Comparison of ENCODE assay signal across 8 mouse cellular contexts in the genomic region with DNA sequence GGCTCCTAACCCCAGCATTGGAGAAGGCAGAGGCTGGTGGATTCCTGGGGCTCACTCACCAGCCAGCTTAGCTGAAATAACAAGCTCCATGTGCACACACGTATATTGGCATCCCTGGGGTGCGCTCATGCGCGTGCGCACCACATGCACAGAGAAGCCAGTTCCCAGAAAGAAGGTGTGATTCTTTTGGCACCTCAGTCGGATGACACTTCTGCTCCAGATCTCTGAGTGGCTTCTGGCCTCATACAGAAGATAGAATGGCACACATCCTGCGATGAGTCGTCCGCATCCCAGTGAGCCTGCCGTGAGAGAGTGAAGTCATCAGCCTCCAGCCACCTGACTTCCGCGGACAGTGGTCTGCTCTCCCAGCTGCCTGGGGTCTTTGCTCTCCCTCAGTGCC. TPM values are rescaled to one million over a fixed set of nuclear protein-coding genes. Genes with fewer than 3 reads are reported as not detected.
DNase-seq lines count a peak whose midpoint lies in the region; ATAC-seq and TF ChIP-seq lines count a peak whose summit lies in the region.
"Had no signal": no experiment of that assay in that cellular context is flagged by ENCODE, and none has a peak within 500 bp of the region (broad histone marks: within the 10 kb centered on the region; RNA-seq: fewer than 3 reads in every experiment).

No protein-coding gene starts in this region.

- no peak for ATAC-seq in megakaryocyte-erythroid progenitor cell, adult 5-6 weeks (replicated peaks; ENCODE audit: low FRiP score, low TSS enrichment, poor library complexity, severe bottlenecking)

- peaks cover 16% of the 10 kb centered on the region for H3K4me1 ChIP-seq in kidney, adult 2 months (ENCODE audit: control insufficient read depth, insufficient read depth, low read length)
- peaks cover 28% of the 10 kb centered on the region for H3K4me1 ChIP-seq in cerebellum, adult 2 months (ENCODE audit: control insufficient read depth, insufficient read depth, low read length)

- no peak for TF ChIP-seq CTCF in kidney, adult 2 months (conservative IDR thresholded peaks at IDR 0.05; ENCODE audit: insufficient read depth, insufficient read length, low read depth, low read length)
- TF ChIP-seq CTCF in cerebellum, adult 2 months (IDR thresholded peaks at IDR 0.05; ENCODE audit: borderline replicate concordance, insufficient read depth, low read depth, low read length) = no peak

- no peak overlapping the region for H3K27ac ChIP-seq in kidney, adult 2 months (ENCODE audit: insufficient read depth, low read depth, low read length)
- peak overlapping the region; percentile 80 for H3K27ac ChIP-seq in cerebellum, adult 2 months (ENCODE audit: insufficient read depth, low read length)
- H3K27ac ChIP-seq: limb, embryonic 10.5 days had no signal

- no peak for TF ChIP-seq POLR2A in kidney, adult 2 months (IDR thresholded peaks at IDR 0.05; ENCODE audit: low read depth, low read length)
- no peak for TF ChIP-seq POLR2A in cerebellum, adult 2 months (IDR thresholded peaks at IDR 0.05; ENCODE audit: borderline replicate concordance, insufficient read depth, low read length)

- no peak overlapping the region for H3K4me3 ChIP-seq in kidney, adult 2 months (ENCODE audit: insufficient read depth, low read depth, low read length)
- H3K4me3 ChIP-seq in cerebellum, adult 2 months (replicated peaks; ENCODE audit: insufficient read depth, low read depth, low read length) = no peak overlapping the region
- H3K4me3 ChIP-seq: limb, embryonic 10.5 days had no signal

- 54% methylated on average over 12 of the region's 12 CpGs for WGBS in kidney, adult 2 months
- 4% methylated on average over 12 of the region's 12 CpGs for whole genome bisulfite sequencing in cerebellum, adult 2 months

- no peaks in the 10 kb centered on the region for H3K27me3 ChIP-seq in kidney, adult 2 months (replicated peaks; ENCODE audit: control insufficient read depth, insufficient read depth, low read length)
- H3K27me3 ChIP-seq in cerebellum, adult 2 months (ENCODE audit: control insufficient read depth, insufficient read depth, low read length) = no peaks in the 10 kb centered on the region

- peak; percentile 24 for DNase-seq in kidney, adult 2 months
- DNase-seq in kidney, postnatal 36 days = no peak
- peak; percentile 42 for DNase-seq in ZHBTc4 (ENCODE audit: low read depth, low spot score)
- peak; percentile 75 to 88 for DNase-seq in cerebellum, adult 2 months
- DNase-seq in left cerebral cortex, postnatal 25 days (ENCODE audit: low spot score in 2 of 2) = peak; percentile 42 to 81
- no peak for DNase-seq in gastrocnemius, postnatal 4 days (ENCODE audit: low spot score in 2 of 2)

- H3K36me3 ChIP-seq in kidney, adult 2 months (ENCODE audit: control insufficient read depth, insufficient read depth, low read length) = no peaks in the 10 kb centered on the region

- intact Hi-C loops in left cerebral cortex, postnatal 25 days (cut with DNase I) = no loop called here

RNA-seq across cellular contexts. Expression of a gene that starts 55.0 kb away (rescaled TPM):
- polyA plus RNA-seq in kidney, adult 2 months (2012; rRNA removed) = 50.0 and 53.9 TPM in 2 replicates
- polyA plus RNA-seq in cerebellum, adult 2 months (2012; rRNA removed) = 163 and 176 TPM in 2 replicates
- 100 to 1,000 TPM; 244 to 245 TPM for total RNA-seq in left cerebral cortex, postnatal 25 days (2021)
- 27.2 and 33.1 TPM in 2 replicates for total RNA-seq in megakaryocyte-erythroid progenitor cell, adult 5-6 weeks (2014; fragmentation: Nextera tagmentation)
- 35.3 and 44.1 TPM in 2 replicates for total RNA-seq in megakaryocyte-erythroid progenitor cell, adult 5-6 weeks (2017)
- total RNA-seq in gastrocnemius, postnatal 4 days (2021) = 100 to 1,000 TPM; 172 to 208 TPM

Comparison
In these comparisons a context has a peak if more than half of its experiments do, and no peak if none do; other contexts are left out.
1. DNase-seq: peak in kidney, adult 2 months (single experiment), ZHBTc4 (single experiment), cerebellum, adult 2 months (2 of 2) and left cerebral cortex, postnatal 25 days (2 of 2); none in kidney, postnatal 36 days (0 of 2) and gastrocnemius, postnatal 4 days (0 of 2).